Mouse (Mus musculus): ENCODE results near the gene Med13l. TPM values are rescaled to one million over a fixed set of nuclear protein-coding genes. Genes with fewer than 3 reads are reported as not detected.

The Med13l gene
- polyA plus RNA-seq, 1 experiment from 2014 or later: 18.2 TPM

DNA sequence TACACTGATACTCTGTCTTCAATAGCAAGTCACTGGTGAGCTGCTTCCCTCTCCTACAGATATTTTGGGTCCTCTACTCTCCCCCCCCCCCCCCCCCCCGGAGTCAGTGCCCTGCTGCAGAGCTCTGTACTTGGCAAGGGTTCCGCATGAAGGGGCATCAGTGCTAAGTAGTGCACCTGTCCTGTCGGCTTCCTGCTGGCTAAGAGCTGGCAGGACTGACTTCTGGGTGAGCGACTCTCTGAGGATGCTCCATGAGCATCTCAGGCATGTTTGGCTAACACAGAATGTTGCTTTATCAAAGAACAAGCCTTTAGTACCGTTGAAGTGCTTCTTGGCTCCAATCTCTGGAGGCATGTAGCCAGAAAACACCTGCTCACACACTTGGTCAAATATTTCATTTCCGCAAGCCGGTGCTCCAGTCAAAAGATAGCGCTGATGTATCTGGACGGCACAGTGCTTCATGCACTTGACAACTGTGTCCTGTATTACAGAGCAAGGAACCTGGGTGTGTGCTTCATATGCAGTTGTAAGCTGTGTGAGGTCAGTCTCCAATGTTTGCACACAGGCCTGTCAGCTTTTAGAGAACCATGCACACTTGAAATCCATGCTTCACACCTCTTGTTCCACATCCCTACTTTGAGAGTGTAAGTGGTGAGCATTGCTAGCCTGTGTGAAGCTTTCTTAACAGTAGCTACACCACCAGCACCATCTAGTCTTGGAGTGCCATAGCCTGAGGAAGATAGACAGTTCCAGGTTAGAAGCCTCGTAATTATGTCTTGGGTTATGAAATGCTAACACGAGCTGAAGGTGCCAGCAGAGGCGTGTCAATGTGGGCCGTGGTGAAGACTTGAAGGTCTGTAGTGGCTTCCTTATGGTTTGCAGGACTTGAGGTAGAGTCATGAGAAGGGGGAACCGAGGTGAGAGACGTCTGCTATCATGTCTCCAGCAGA, 128.7 kb downstream of the Med13l start:
- no peaks in the 10 kb centered on the region for H3K27me3 ChIP-seq
- no peaks in the 10 kb centered on the region for H3K36me3 ChIP-seq
- no peak overlapping the region for H3K9ac ChIP-seq
- no peak for ATAC-seq (ENCODE audit: insufficient number of reproducible peaks, insufficient read depth, low FRiP score, low TSS enrichment)
- no peak overlapping the region for H3K27ac ChIP-seq
- WGBS: 88% methylated on average over 15 of the region's 15 CpGs
- H3K4me2 ChIP-seq (replicated peaks): no peak overlapping the region
- H3K4me1 ChIP-seq: no peaks in the 10 kb centered on the region
- H3K9me3 ChIP-seq: no peaks in the 10 kb centered on the region
- H3K4me3 ChIP-seq: no peak overlapping the region

DNA sequence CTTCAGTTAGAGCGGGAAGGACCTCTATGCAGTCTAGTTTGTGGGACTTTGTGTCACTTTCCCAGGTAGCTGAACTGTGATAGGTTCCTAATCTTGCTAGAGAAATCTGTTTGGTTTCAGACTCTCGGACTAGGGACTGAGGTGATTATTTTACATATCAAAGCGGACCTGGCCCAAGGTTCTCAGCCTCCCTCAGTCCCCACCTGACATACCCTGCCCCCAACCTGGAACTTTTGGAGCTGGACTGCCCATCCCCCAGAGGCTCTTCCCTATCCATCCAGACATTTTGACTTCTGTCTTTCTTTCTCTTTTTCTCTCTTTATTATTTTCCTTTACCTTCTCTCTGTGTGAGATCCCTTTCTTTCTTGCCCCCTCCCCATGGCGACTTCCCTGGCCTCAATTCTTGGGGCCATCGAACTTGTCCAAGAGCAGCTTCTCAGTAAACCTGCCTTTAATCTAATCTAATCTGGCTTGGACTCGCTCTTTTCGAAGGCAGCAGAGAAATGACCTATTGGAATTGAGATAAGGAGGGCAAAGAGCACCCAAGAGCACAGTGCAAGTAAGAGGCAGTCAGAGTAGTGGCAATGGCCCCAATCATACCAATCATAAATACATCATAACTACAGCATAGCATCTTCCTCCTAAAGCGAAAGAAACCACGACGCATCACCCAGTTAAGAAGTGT, 130.7 kb downstream of the Med13l start:
- 87% methylated on average over 10 of the region's 10 CpGs for WGBS
- Histone ChIP-seq H3K27ac (no peak overlapping the region), H3K9ac (no peak overlapping the region), H3K36me3 (no peaks in the 10 kb centered on the region), H3K4me3 (no peak overlapping the region), H3K27me3 (no peaks in the 10 kb centered on the region), H3K9me3 (no peaks in the 10 kb centered on the region), H3K4me1 (peaks cover 4% of the 10 kb centered on the region; the same call in 1 of the 2 replicates), H3K4me2 (replicated peaks) (no peak overlapping the region)
- no peak for ATAC-seq (ENCODE audit: insufficient number of reproducible peaks, insufficient read depth, low FRiP score, low TSS enrichment)

DNA sequence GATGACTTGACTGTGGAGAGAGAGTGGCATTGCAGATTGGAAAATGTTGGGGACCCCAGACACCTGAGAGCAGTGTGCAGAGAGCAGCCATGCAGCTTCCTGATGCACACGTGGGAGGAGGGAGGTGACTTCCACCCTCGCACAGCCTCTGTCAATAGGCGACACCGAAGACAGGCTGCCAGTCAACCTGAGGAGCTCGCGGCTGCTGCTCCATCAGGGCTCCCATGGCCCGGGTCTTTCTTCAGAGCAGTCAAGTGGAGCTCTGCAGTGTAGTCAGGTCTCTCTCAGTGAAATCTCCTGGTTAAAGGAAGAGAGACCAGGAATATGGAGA, 131.2 kb downstream of the Med13l start:
- no peak for ATAC-seq (ENCODE audit: insufficient number of reproducible peaks, insufficient read depth, low FRiP score, low TSS enrichment)
- WGBS: 60% methylated on average over 7 of the region's 7 CpGs
- Histone ChIP-seq H3K4me1 (peaks cover 9% of the 10 kb centered on the region; the same call in 1 of the 2 replicates), H3K4me3 (no peak overlapping the region), H3K4me2 (replicated peaks) (no peak overlapping the region), H3K27me3 (no peaks in the 10 kb centered on the region), H3K36me3 (no peaks in the 10 kb centered on the region), H3K9ac (no peak overlapping the region), H3K9me3 (no peaks in the 10 kb centered on the region), H3K27ac (no peak overlapping the region)

DNA sequence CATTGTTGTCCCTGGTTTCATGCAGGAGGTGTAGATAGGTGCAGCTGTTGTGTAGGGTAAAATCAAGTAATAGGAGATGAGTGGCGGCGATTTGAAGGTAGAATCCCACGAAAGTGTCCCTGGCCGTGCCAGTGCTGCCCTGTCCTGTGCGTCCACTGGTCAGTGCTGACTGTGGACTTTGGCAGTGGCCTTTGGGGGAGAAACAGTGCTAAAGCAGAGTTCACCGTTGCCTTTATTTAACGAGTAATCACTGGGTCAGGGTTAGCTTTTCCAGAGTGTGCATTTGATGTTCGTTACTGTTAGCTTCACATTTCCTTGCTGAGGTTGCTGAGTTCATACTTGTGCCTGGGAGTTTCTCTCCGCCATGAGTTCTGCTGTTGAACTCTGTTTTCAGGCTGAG, 133.5 kb downstream of the Med13l start:
- WGBS: 88% methylated on average over 9 of the region's 9 CpGs
- Histone ChIP-seq H3K9me3 (no peaks in the 10 kb centered on the region), H3K36me3 (no peaks in the 10 kb centered on the region), H3K4me3 (no peak overlapping the region), H3K27me3 (no peaks in the 10 kb centered on the region), H3K9ac (no peak overlapping the region), H3K4me1 (peaks cover 9% of the 10 kb centered on the region; the same call in 1 of the 2 replicates), H3K4me2 (replicated peaks) (no peak overlapping the region), H3K27ac (no peak overlapping the region)
- no peak for ATAC-seq (ENCODE audit: insufficient number of reproducible peaks, insufficient read depth, low FRiP score, low TSS enrichment)

DNA sequence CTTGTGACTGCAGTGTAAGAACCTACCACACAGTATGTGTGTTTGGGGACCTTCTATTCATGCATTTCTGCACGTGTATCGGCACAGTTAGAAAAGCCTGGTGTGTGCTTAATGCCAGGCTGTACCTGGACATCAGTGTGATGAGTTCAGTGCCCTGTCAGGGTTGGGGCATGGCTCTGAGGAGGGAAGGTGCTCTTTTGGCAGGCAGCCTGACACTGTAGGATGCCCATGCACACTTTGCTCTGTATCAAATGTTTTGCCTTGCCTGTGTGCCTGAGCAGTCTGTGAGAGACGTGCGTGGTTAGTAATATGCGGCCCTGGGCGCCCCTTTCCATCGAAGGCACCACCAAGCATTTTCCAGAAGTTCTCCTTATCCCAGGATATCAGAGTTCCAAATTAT, 136.6 kb downstream of the Med13l start:
- 90% methylated on average over 7 of the region's 7 CpGs for WGBS
- no peak overlapping the region for H3K4me3 ChIP-seq
- no peaks in the 10 kb centered on the region for H3K27me3 ChIP-seq
- no peak overlapping the region for H3K9ac ChIP-seq
- H3K27ac ChIP-seq: no peak overlapping the region
- H3K9me3 ChIP-seq: no peaks in the 10 kb centered on the region
- no peaks in the 10 kb centered on the region for H3K36me3 ChIP-seq
- H3K4me2 ChIP-seq (replicated peaks): no peak overlapping the region
- H3K4me1 ChIP-seq: peaks cover 27% of the 10 kb centered on the region
- ATAC-seq (ENCODE audit: insufficient number of reproducible peaks, insufficient read depth, low FRiP score, low TSS enrichment): no peak

DNA sequence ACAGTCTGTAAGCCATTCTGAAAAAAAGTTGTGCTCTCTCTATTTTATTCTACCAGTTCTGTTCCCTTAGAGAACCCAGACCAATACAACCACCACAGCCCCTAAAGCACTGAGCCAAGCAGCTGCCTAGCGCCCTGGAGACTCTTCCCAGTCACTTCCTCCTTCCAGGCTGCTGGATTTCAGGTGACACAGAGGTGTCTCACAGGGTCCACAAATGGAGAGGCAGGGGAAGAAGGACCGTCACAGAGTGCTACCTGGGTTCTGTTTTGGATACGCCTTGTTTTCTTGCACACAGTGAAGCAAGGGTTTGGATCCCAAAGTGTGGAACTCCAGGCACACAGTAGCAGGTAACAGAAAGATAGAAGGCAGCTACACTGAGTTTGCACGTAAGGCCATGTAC, 140.5 kb downstream of the Med13l start:
- WGBS: 89% methylated on average over 4 of the region's 4 CpGs
- Histone ChIP-seq H3K4me1 (peaks cover 57% of the 10 kb centered on the region), H3K4me3 (no peak overlapping the region), H3K4me2 (replicated peaks) (no peak overlapping the region), H3K27ac (no peak overlapping the region), H3K9me3 (no peaks in the 10 kb centered on the region), H3K27me3 (no peaks in the 10 kb centered on the region), H3K36me3 (no peaks in the 10 kb centered on the region), H3K9ac (no peak overlapping the region)
- no peak for ATAC-seq (ENCODE audit: insufficient number of reproducible peaks, insufficient read depth, low FRiP score, low TSS enrichment)

DNA sequence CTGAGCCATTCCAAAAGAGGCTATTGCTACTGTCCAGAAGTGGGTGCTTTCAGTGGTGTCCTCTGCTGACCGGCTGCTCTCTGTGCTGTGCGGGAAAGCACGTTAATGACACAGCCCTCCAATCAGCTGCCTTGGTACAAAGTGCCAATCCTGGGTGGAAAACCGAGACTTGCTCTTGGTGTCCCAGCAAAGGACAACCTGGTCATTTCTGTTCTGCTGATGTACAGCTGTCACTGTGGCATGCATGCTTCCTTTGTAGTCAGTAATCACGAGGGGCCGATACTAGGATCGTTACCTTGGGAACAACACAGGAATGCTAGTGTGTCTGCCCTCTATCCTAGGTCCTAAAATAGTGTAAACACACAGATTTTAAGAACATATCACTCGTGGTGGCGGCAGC, 142.2 kb downstream of the Med13l start:
- no peak overlapping the region for H3K27ac ChIP-seq
- no peaks in the 10 kb centered on the region for H3K9me3 ChIP-seq
- H3K4me1 ChIP-seq: peaks cover 66% of the 10 kb centered on the region
- no peaks in the 10 kb centered on the region for H3K36me3 ChIP-seq
- H3K27me3 ChIP-seq: no peaks in the 10 kb centered on the region
- WGBS: 30% methylated on average over 9 of the region's 9 CpGs
- no peak overlapping the region for H3K9ac ChIP-seq
- no peak overlapping the region for H3K4me3 ChIP-seq
- no peak for ATAC-seq (ENCODE audit: insufficient number of reproducible peaks, insufficient read depth, low FRiP score, low TSS enrichment)
- H3K4me2 ChIP-seq (replicated peaks): no peak overlapping the region

DNA sequence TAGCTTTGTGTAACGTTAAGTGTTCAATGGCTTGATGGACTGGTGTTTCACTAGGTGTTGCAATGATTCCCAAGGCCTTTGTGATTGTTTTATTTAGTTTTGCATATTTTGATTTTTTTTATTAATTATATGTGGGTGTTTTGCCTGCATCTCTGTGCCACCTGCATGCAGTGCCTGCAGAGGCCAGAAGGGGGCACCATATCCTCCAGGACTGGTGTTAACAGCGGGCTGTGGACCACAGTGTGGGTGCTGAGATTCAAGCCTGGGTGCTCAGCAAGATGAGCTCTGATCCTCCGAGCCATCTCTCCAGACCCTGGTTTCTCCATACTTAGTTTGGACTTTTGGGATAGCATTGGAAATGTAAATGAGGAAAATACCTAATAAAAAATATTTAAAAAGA, 143.7 kb downstream of the Med13l start:
- WGBS: 75% methylated on average over 3 of the region's 3 CpGs
- Histone ChIP-seq H3K4me1 (peaks cover 75% of the 10 kb centered on the region), H3K36me3 (no peaks in the 10 kb centered on the region), H3K4me2 (replicated peaks) (no peak overlapping the region), H3K27me3 (no peaks in the 10 kb centered on the region), H3K4me3 (no peak overlapping the region), H3K9me3 (no peaks in the 10 kb centered on the region), H3K27ac (no peak overlapping the region), H3K9ac (no peak overlapping the region)
- ATAC-seq (ENCODE audit: insufficient number of reproducible peaks, insufficient read depth, low FRiP score, low TSS enrichment): no peak

DNA sequence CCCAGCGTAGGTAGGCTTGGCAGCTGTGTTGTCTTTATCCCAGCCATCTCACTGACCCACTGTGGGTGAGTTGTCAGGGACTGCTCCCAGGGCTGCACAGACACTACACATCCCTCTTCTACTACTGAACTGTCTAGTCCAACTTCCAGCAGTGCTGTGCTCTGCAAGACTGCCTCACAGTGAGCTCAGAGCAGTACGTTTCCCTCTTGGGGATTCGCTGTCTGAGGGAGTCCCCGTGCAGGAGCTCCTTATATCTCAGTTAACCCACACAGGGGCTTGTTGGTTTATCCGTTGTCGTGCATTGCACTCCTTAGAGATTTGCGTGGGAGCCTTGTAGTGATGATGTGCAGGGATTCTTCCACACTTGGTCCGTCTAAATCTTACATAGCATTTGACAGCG, 144.5 kb downstream of the Med13l start:
- 85% methylated on average over 9 of the region's 9 CpGs for WGBS
- Histone ChIP-seq H3K27me3 (no peaks in the 10 kb centered on the region), H3K9me3 (no peaks in the 10 kb centered on the region), H3K27ac (0 out of 2 replicates have a peak overlapping the region, but pooled peaks have one; percentile 23), H3K4me3 (no peak overlapping the region), H3K4me2 (replicated peaks) (no peak overlapping the region), H3K36me3 (no peaks in the 10 kb centered on the region), H3K9ac (no peak overlapping the region), H3K4me1 (peaks cover 82% of the 10 kb centered on the region)
- no peak for ATAC-seq (ENCODE audit: insufficient number of reproducible peaks, insufficient read depth, low FRiP score, low TSS enrichment)

DNA sequence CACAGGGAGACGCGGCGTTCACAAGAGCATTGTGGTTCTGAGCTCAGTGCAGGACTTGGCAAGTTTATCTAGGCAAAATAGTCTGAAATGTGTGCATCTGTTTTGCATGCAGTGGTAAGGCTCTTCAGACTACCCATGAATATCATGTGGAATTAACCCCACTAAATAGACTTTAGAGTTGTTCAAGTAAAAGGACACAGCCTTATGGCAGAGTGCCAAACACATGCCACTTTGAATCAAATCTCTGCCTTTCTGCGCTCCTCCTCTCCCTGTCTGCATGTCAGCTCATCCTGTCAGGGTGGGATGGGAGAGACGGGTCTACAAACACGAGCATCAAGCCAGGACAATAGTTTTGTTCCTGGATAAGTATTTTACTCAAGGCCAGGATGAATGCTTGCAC, 145.5 kb downstream of the Med13l start:
- H3K9me3 ChIP-seq: no peaks in the 10 kb centered on the region
- H3K4me3 ChIP-seq: no peak overlapping the region
- H3K4me1 ChIP-seq: peaks cover 86% of the 10 kb centered on the region
- no peak; the same call in 1 of the 2 replicates for ATAC-seq (ENCODE audit: insufficient number of reproducible peaks, insufficient read depth, low FRiP score, low TSS enrichment)
- no peaks in the 10 kb centered on the region for H3K36me3 ChIP-seq
- H3K27ac ChIP-seq: 0 out of 2 replicates have a peak overlapping the region, but pooled peaks have one; percentile 0
- 65% methylated on average over 6 of the region's 6 CpGs for WGBS
- no peak overlapping the region for H3K4me2 ChIP-seq (replicated peaks)
- H3K9ac ChIP-seq: no peak overlapping the region
- no peaks in the 10 kb centered on the region for H3K27me3 ChIP-seq

DNA sequence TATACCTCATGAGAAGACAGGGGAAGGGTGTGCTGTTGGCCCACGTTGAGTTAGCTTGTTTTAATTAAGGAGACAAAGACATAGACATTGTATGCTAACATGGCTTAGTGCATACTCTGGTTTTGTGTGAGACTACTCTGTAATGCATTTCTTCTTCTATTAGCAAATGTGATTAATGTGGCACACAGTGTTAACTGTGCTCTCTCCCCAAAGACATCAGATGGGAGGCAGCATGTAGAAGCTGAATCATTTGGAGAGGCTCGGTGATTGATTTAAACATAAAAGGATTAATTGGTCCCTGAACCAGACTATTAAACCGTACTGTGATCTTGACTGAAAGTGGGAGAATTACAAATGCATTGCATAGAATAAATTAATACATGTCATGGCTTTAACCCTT, 145.9 kb downstream of the Med13l start:
- Histone ChIP-seq H3K27ac (0 out of 2 replicates have a peak overlapping the region, but pooled peaks have one; percentile 0), H3K9me3 (no peaks in the 10 kb centered on the region), H3K27me3 (no peaks in the 10 kb centered on the region), H3K9ac (no peak overlapping the region), H3K36me3 (no peaks in the 10 kb centered on the region), H3K4me2 (replicated peaks) (no peak overlapping the region), H3K4me1 (peaks cover 83% of the 10 kb centered on the region), H3K4me3 (no peak overlapping the region)
- ATAC-seq (ENCODE audit: insufficient number of reproducible peaks, insufficient read depth, low FRiP score, low TSS enrichment): no peak
- WGBS: 55% methylated on average over 3 of the region's 3 CpGs

DNA sequence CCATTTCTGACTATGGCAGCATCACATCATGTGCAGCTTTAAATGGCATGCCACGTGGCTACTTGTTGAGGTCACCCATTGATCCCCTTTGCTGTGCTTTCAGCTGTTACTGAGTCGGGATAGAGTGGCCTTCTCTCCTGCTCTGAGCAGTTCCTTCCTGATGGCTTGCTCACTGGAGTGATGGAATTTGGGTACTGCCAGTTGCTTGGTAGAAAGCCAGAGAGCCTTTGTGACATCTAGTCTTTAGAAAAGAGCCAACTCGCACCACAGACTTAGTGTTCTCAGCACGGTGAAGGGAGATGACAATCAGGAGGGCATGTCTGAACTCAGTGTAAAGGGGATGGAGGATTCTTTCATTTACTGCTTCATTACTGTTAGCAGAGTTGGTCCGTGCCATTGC, 147.0 kb downstream of the Med13l start:
- H3K27me3 ChIP-seq: no peaks in the 10 kb centered on the region
- 65% methylated on average over 5 of the region's 5 CpGs for WGBS

More for the DNA sequence above, 147.0 kb downstream of the Med13l start:
- no peak overlapping the region for H3K9ac ChIP-seq
- H3K9me3 ChIP-seq: no peaks in the 10 kb centered on the region
- no peak overlapping the region for H3K4me3 ChIP-seq
- H3K36me3 ChIP-seq: no peaks in the 10 kb centered on the region
- no peak overlapping the region for H3K4me2 ChIP-seq (replicated peaks)
- no peak overlapping the region for H3K27ac ChIP-seq
- peaks cover 78% of the 10 kb centered on the region for H3K4me1 ChIP-seq
- no peak for ATAC-seq (ENCODE audit: insufficient number of reproducible peaks, insufficient read depth, low FRiP score, low TSS enrichment)

Measured in embryonic facial prominence, embryonic 12.5 days (tissue).